Mouse (Mus musculus): ENCODE measurements at regions not wholly inside any gene's neighbourhood (a gene's known extent, or its start where the extent isn't known, plus 50 kb on each side); places are given as distances from the start of the nearest gene placed in this dataset.

DNA sequence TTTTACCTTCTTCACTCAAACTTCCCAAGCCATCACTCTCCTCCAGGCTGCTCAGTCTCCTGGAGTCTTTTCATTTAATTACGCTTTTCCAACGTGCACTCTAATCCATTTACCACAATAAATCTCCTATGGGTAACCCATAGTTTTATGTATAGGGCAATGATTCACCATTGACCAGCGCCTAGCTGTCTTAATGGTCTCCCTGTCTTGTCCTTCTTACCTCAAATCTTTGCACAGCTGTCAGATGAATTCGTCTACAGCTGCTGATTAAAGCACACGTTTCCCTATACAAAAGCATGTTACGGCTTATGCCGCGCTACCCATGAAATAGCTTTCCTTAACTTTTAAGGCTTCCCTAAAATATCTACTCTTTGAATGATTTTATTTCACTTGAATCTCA, 239.5 kb upstream of the Usp25 start:
- TF ChIP-seq CTCF (conservative IDR thresholded peaks at IDR 0.05; ENCODE audit: low read length) = no peak
- TF ChIP-seq NANOG (IDR thresholded peaks at IDR 0.05; ENCODE audit: borderline replicate concordance, low read length) = no peak
- no peak for TF ChIP-seq POU5F1 (IDR thresholded peaks at IDR 0.05; ENCODE audit: borderline replicate concordance, low read length)

Data from E14TG2a.4 (cell line).